Mouse (Mus musculus): Measurements from ENCODE around the gene Ptafr.

The Ptafr gene

DNA sequence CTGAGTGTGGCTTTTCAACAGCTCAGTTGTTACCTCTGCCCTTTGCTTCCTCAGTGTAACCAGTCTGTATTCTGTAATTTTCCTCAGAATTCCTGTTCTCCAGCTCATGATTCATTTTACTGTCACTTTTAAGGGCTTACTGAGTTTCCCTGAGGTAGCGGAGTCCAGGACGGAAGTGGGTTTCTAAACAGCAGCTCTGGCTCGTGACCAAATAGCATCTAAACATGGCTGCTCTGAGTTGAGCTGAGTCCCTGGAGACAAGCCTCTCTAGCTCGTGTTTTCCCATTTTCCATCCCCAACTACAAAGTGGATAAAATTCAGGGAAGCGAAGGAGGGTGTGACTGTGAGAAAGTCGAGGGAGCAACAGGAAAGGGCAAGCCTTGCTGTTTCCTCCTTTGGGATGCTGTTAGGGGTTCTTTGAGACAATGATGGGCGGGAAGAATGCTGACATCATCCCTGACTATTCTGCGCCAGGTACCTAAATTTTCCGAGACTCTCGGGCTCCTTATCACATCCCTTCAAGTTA is 55.0 kb downstream of the Ptafr start:
- DNase-seq (ENCODE audit: low spot score), result no peak

GRCm38 (mm10) chr4:132620134-132620533 is 56.3 kb downstream of the Ptafr start:
- DNase-seq (ENCODE audit: low spot score), result no peak

DNA sequence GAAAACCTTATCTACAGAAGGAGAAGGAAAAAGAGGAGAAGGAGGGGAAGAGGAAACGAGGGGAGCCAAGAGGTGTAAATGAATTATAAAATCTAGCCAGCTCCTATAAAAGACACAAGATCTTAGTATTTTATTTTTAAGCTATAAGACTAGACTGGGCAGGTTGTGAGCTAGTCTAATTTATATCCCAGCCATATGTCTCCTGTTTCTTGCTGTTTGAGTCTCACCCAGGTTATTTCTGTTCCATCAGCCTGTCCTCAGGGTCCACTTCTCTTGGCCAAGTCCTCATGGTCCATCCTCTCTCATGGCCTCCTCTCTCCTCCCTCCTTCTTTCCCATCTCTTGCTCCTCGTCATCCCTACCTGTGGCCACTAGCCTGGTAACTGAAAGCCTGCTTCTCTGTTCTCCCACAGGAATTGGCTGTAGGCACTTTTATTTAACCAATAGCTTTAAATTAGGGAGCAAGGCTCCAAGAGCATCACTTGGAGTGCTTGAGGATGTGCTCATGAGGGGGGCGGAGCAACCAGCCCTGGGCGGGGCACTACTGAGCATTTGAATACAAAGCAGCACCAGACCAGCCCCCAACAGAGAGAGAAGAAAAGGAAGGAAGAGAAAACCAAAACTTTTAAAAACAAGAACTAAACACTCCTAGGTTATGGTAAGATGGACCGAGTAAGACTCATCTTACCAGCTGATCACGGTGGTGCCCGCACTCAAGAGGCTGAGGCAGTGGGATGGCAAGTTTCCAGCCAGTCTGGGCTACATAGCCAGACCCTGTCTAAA is 57.6 kb downstream of the Ptafr start:
- DNase-seq (ENCODE audit: low spot score), result no peak

DNA sequence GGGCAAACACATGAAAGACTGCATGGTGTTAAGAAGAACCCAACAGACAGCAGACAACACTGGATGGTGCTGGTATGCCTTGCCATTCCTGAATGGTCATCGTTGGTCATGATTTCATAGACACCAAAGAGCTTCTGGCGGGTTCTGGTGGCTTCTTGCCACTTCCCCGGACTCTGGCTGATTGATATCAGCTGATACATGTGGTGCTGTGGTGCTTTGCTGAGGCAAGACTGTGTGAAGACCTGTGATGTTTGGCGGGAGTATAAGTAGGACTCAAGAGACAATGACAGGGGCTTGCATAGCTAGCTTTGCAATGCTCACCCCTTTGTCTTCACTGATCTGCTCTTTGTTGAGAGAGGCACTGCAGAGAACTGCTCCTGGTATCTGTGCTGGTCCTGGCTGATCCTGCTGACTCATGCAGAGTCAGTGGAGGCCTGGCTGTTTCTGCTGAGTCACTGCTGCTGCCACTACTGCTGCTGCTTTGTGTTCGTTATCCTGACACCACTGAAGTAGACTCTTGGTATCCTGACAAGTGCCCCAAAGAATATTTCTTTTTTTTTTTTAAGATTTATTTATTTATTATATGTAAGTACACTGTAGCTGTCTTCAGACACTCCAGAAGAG is 60.3 kb downstream of the Ptafr start:
- DNase-seq (ENCODE audit: low spot score), result no peak

DNA sequence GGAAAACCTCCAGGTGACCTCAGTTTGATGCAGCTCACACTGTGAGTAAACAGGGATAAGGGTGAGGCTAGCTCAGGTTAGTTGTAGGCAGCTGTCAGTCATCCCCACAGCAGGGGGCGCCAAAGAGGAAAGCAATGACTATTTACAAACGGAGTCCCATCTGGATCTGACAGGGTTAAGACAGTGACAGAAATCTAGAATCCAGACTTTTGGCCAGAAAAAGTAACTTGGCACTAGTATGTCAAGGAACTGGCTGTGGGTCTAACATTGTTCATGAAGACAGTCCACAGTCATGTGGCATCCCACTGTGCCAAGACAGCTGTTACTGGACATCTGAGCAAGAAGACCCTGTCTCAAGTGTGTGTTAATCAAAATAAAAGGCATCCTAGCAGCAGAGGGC is 65.0 kb downstream of the Ptafr start:
- DNase-seq (ENCODE audit: low spot score), result no peak
